Mouse (Mus musculus): Measurements from ENCODE around the gene Dbil5. TPM values are rescaled to one million over a fixed set of nuclear protein-coding genes. Genes with fewer than 3 reads are reported as not detected.

Gene Dbil5
- polyA plus RNA-seq, 1 experiment from 2014 or later, result 1.1 TPM

- H3K9me3 ChIP-seq (ENCODE audit: control insufficient read depth, low read length), result no peaks in the 10 kb centered on the region
- no peaks in the 10 kb centered on the region for H3K27me3 ChIP-seq (ENCODE audit: control insufficient read depth, insufficient read depth, low read length)
- ATAC-seq (ENCODE audit: low FRiP score, low TSS enrichment) (no peak), DNase-seq (no peak)
- peaks cover 8% of the 10 kb centered on the region for H3K4me1 ChIP-seq (ENCODE audit: control insufficient read depth, insufficient read depth, low read length)
- H3K9ac ChIP-seq (replicated peaks; ENCODE audit: low read length), result no peak overlapping the region
- no peak overlapping the region for H3K27ac ChIP-seq (replicated peaks; ENCODE audit: low read depth, low read length)
- H3K4me3 ChIP-seq (replicated peaks; ENCODE audit: low read depth, low read length), result no peak overlapping the region
- H3K36me3 ChIP-seq (ENCODE audit: control insufficient read depth, insufficient read depth, low read length), result peaks cover 26% of the 10 kb centered on the region
- no peak overlapping the region for H3K4me2 ChIP-seq (ENCODE audit: low read length)
Measured at GRCm38 (mm10) chr11:76246439-76246838, 29.0 kb downstream of the Dbil5 start.

- no peak for ATAC-seq (ENCODE audit: low FRiP score, low TSS enrichment)
- WGBS, result 45% methylated on average over 2 of the region's 2 CpGs
- no peak overlapping the region for H3K27ac ChIP-seq (replicated peaks; ENCODE audit: low read depth, low read length)
Measured at GRCm38 (mm10) chr11:76247239-76247638, 29.8 kb downstream of the Dbil5 start.

GRCm38 (mm10) chr11:76252036-76252435, 34.6 kb downstream of the Dbil5 start:
- DNase-seq (no peak), ATAC-seq (ENCODE audit: low FRiP score, low TSS enrichment) (no peak)
- no peak overlapping the region for H3K4me3 ChIP-seq (replicated peaks; ENCODE audit: low read depth, low read length)
- WGBS, result 66% methylated on average over 3 of the region's 3 CpGs
- no peaks in the 10 kb centered on the region for H3K9me3 ChIP-seq (ENCODE audit: control insufficient read depth, low read length)
- H3K4me2 ChIP-seq (ENCODE audit: low read length), result no peak overlapping the region
- H3K4me1 ChIP-seq (ENCODE audit: control insufficient read depth, insufficient read depth, low read length), result no peaks in the 10 kb centered on the region
- peaks cover 27% of the 10 kb centered on the region for H3K36me3 ChIP-seq (ENCODE audit: control insufficient read depth, insufficient read depth, low read length)
- H3K9ac ChIP-seq (replicated peaks; ENCODE audit: low read length), result no peak overlapping the region
- no peaks in the 10 kb centered on the region for H3K27me3 ChIP-seq (ENCODE audit: control insufficient read depth, insufficient read depth, low read length)
- no peak overlapping the region for H3K27ac ChIP-seq (replicated peaks; ENCODE audit: low read depth, low read length)

More at GRCm38 (mm10) chr11:76247239-76247638, 29.8 kb downstream of the Dbil5 start:
- Histone ChIP-seq H3K4me1 (ENCODE audit: control insufficient read depth, insufficient read depth, low read length) (peaks cover 8% of the 10 kb centered on the region), H3K36me3 (ENCODE audit: control insufficient read depth, insufficient read depth, low read length) (peaks cover 27% of the 10 kb centered on the region), H3K4me2 (ENCODE audit: low read length) (no peak overlapping the region), H3K4me3 (replicated peaks; ENCODE audit: low read depth, low read length) (no peak overlapping the region), H3K27me3 (ENCODE audit: control insufficient read depth, insufficient read depth, low read length) (no peaks in the 10 kb centered on the region), H3K9ac (replicated peaks; ENCODE audit: low read length) (no peak overlapping the region), H3K9me3 (ENCODE audit: control insufficient read depth, low read length) (no peaks in the 10 kb centered on the region)
- DNase-seq, result no peak

GRCm38 (mm10) chr11:76253145-76253917, 35.9 kb downstream of the Dbil5 start:
- Histone ChIP-seq H3K36me3 (ENCODE audit: control insufficient read depth, insufficient read depth, low read length) (peaks cover 27% of the 10 kb centered on the region), H3K4me2 (ENCODE audit: low read length) (no peak overlapping the region), H3K4me1 (ENCODE audit: control insufficient read depth, insufficient read depth, low read length) (no peaks in the 10 kb centered on the region), H3K9ac (replicated peaks; ENCODE audit: low read length) (no peak overlapping the region), H3K27ac (replicated peaks; ENCODE audit: low read depth, low read length) (peak overlapping the region; percentile 41; the same call in 1 of the 2 replicates), H3K9me3 (ENCODE audit: control insufficient read depth, low read length) (no peaks in the 10 kb centered on the region), H3K4me3 (replicated peaks; ENCODE audit: low read depth, low read length) (no peak overlapping the region), H3K27me3 (ENCODE audit: control insufficient read depth, insufficient read depth, low read length) (no peaks in the 10 kb centered on the region)
- WGBS, result 60% methylated on average over 5 of the region's 5 CpGs
- ATAC-seq (ENCODE audit: low FRiP score, low TSS enrichment), result peak; percentile 71; the same call in 1 of the 2 replicates
- DNase-seq, result peak; percentile 93

- DNase-seq (no peak), ATAC-seq (ENCODE audit: low FRiP score, low TSS enrichment) (no peak)
- no peak overlapping the region for H3K4me3 ChIP-seq (replicated peaks; ENCODE audit: low read depth, low read length)
- no peak overlapping the region for H3K9ac ChIP-seq (replicated peaks; ENCODE audit: low read length)
- H3K4me1 ChIP-seq (ENCODE audit: control insufficient read depth, insufficient read depth, low read length), result no peaks in the 10 kb centered on the region
- H3K27me3 ChIP-seq (ENCODE audit: control insufficient read depth, insufficient read depth, low read length), result no peaks in the 10 kb centered on the region
- H3K9me3 ChIP-seq (ENCODE audit: control insufficient read depth, low read length), result no peaks in the 10 kb centered on the region
- H3K36me3 ChIP-seq (ENCODE audit: control insufficient read depth, insufficient read depth, low read length), result peaks cover 24% of the 10 kb centered on the region
- H3K27ac ChIP-seq (replicated peaks; ENCODE audit: low read depth, low read length), result no peak overlapping the region
- H3K4me2 ChIP-seq (ENCODE audit: low read length), result no peak overlapping the region
- 72% methylated on average over 4 of the region's 4 CpGs for WGBS
Measured at GRCm38 (mm10) chr11:76253918-76254264, 36.5 kb downstream of the Dbil5 start.

GRCm38 (mm10) chr11:76255431-76256001, 38.1 kb downstream of the Dbil5 start:
- Histone ChIP-seq H3K4me1 (ENCODE audit: control insufficient read depth, insufficient read depth, low read length) (peaks cover 6% of the 10 kb centered on the region), H3K27me3 (ENCODE audit: control insufficient read depth, insufficient read depth, low read length) (no peaks in the 10 kb centered on the region), H3K27ac (replicated peaks; ENCODE audit: low read depth, low read length) (no peak overlapping the region), H3K4me2 (ENCODE audit: low read length) (no peak overlapping the region), H3K9me3 (ENCODE audit: control insufficient read depth, low read length) (no peaks in the 10 kb centered on the region), H3K9ac (replicated peaks; ENCODE audit: low read length) (no peak overlapping the region), H3K36me3 (ENCODE audit: control insufficient read depth, insufficient read depth, low read length) (peaks cover 10% of the 10 kb centered on the region; the same call in 1 of the 2 replicates), H3K4me3 (replicated peaks; ENCODE audit: low read depth, low read length) (no peak overlapping the region)
- 78% methylated on average over 4 of the region's 4 CpGs for WGBS
- DNase-seq (no peak), ATAC-seq (ENCODE audit: low FRiP score, low TSS enrichment) (no peak)

GRCm38 (mm10) chr11:76256129-76256528, 38.7 kb downstream of the Dbil5 start:
- H3K9me3 ChIP-seq (ENCODE audit: control insufficient read depth, low read length), result no peaks in the 10 kb centered on the region
- H3K36me3 ChIP-seq (ENCODE audit: control insufficient read depth, insufficient read depth, low read length), result 0 out of 2 replicates have a peak, but pooled peaks cover 4% of the 10 kb centered on the region
- H3K4me1 ChIP-seq (ENCODE audit: control insufficient read depth, insufficient read depth, low read length), result peaks cover 12% of the 10 kb centered on the region
- H3K9ac ChIP-seq (replicated peaks; ENCODE audit: low read length), result no peak overlapping the region
- WGBS, result 64% methylated on average over 5 of the region's 5 CpGs
- no peak overlapping the region for H3K4me2 ChIP-seq (ENCODE audit: low read length)
- H3K27me3 ChIP-seq (ENCODE audit: control insufficient read depth, insufficient read depth, low read length), result no peaks in the 10 kb centered on the region
- H3K4me3 ChIP-seq (replicated peaks; ENCODE audit: low read depth, low read length), result no peak overlapping the region
- no peak overlapping the region; the same call in 1 of the 2 replicates for H3K27ac ChIP-seq (replicated peaks; ENCODE audit: low read depth, low read length)
- DNase-seq (no peak), ATAC-seq (ENCODE audit: low FRiP score, low TSS enrichment) (no peak)

GRCm38 (mm10) chr11:76257386-76257785, 40.0 kb downstream of the Dbil5 start:
- WGBS, result 89% methylated on average over 4 of the region's 4 CpGs

GRCm38 (mm10) chr11:76258511-76258910, 41.1 kb downstream of the Dbil5 start:
- H3K27ac ChIP-seq (replicated peaks; ENCODE audit: low read depth, low read length), result no peak overlapping the region
- no peak for DNase-seq
- H3K4me2 ChIP-seq (ENCODE audit: low read length), result no peak overlapping the region
- H3K36me3 ChIP-seq (ENCODE audit: control insufficient read depth, insufficient read depth, low read length), result no peaks in the 10 kb centered on the region
- no peaks in the 10 kb centered on the region for H3K27me3 ChIP-seq (ENCODE audit: control insufficient read depth, insufficient read depth, low read length)
- no peak overlapping the region for H3K9ac ChIP-seq (replicated peaks; ENCODE audit: low read length)
- H3K4me1 ChIP-seq (ENCODE audit: control insufficient read depth, insufficient read depth, low read length), result peaks cover 30% of the 10 kb centered on the region
- no peak overlapping the region for H3K4me3 ChIP-seq (replicated peaks; ENCODE audit: low read depth, low read length)
- WGBS, result 81% methylated on average over 6 of the region's 6 CpGs
- H3K9me3 ChIP-seq (ENCODE audit: control insufficient read depth, low read length), result no peaks in the 10 kb centered on the region
- ATAC-seq (ENCODE audit: low FRiP score, low TSS enrichment), result no peak

More at GRCm38 (mm10) chr11:76257386-76257785, 40.0 kb downstream of the Dbil5 start:
- no peak for ATAC-seq (ENCODE audit: low FRiP score, low TSS enrichment)
- Histone ChIP-seq H3K4me2 (ENCODE audit: low read length) (no peak overlapping the region), H3K9me3 (ENCODE audit: control insufficient read depth, low read length) (no peaks in the 10 kb centered on the region), H3K4me3 (replicated peaks; ENCODE audit: low read depth, low read length) (no peak overlapping the region), H3K9ac (replicated peaks; ENCODE audit: low read length) (no peak overlapping the region), H3K4me1 (ENCODE audit: control insufficient read depth, insufficient read depth, low read length) (peaks cover 20% of the 10 kb centered on the region), H3K27me3 (ENCODE audit: control insufficient read depth, insufficient read depth, low read length) (no peaks in the 10 kb centered on the region), H3K27ac (replicated peaks; ENCODE audit: low read depth, low read length) (no peak overlapping the region), H3K36me3 (ENCODE audit: control insufficient read depth, insufficient read depth, low read length) (no peaks in the 10 kb centered on the region)
- DNase-seq, result no peak

Measured in midbrain, embryonic 14.5 days (tissue).